Mouse (Mus musculus): ENCODE data around the gene Ptbp2. TPM values are rescaled to one million over a fixed set of nuclear protein-coding genes. Genes with fewer than 3 reads are reported as not detected.

The Ptbp2 gene
- polyA plus RNA-seq (2015; fragmentation: Nextera tagmentation; extraction: Ambion mirVana): 47.5 and 54.3 TPM in 2 replicates

DNA sequence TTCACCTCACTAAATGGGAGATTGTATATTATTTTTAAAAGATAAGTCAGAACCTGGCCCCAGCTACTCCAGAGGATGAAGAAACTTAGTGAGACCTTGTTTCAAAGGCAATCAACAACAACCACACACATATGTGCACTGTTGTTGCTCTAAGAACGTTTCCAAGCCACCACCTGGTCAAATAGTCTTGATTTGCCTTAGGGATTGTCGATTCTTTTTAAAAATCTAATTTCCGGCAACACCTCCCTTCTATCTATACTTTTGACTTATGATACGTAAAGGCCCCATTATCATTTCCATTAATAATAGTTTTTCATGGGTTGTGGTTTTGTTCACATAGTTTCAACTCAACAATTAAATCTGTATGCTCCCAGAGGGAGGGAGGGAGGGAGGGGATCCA lies at the start of gene Ptbp2:
Gene Ptbp2, minus strand, starts transcription at position 101 of the 400 bp plus-strand sequence.
- ATAC-seq (ENCODE audit: insufficient read depth, low FRiP score, low read depth): no peak
- peak within 1 kb of the TSS; percentile 94 for H3K4me3 ChIP-seq (replicated peaks)

GRCm38 (mm10) chr3:119814678-119815077 lies 30.4 kb upstream of the Ptbp2 start:
- no peaks in the 10 kb centered on the region for H3K36me3 ChIP-seq
- H3K27me3 ChIP-seq (replicated peaks): no peaks in the 10 kb centered on the region
- no peak overlapping the region for H3K9ac ChIP-seq
- H3K27ac ChIP-seq: no peak overlapping the region
- H3K9me3 ChIP-seq: no peaks in the 10 kb centered on the region
- 69% methylated on average over 1 of the region's 1 CpGs for WGBS
- H3K4me3 ChIP-seq (replicated peaks): no peak overlapping the region
- H3K4me2 ChIP-seq: no peak overlapping the region
- ATAC-seq (ENCODE audit: insufficient read depth, low FRiP score, low read depth): no peak
- no peaks in the 10 kb centered on the region for H3K4me1 ChIP-seq

More for the DNA sequence above, at the start of gene Ptbp2:
- H3K27me3 ChIP-seq (replicated peaks): no peaks in the 10 kb centered on the region
- H3K4me1 ChIP-seq: peaks cover 3% of the 10 kb centered on the region; the same call in 1 of the 2 replicates
- peak within 1 kb of the TSS; percentile 96 for H3K27ac ChIP-seq
- WGBS: 84% methylated on average over 4 of the region's 4 CpGs
- no peaks in the 10 kb centered on the region for H3K36me3 ChIP-seq
- peak within 1 kb of the TSS; percentile 53 for H3K4me2 ChIP-seq
- H3K9me3 ChIP-seq: no peaks in the 10 kb centered on the region
- H3K9ac ChIP-seq: peak within 1 kb of the TSS; percentile 94

DNA sequence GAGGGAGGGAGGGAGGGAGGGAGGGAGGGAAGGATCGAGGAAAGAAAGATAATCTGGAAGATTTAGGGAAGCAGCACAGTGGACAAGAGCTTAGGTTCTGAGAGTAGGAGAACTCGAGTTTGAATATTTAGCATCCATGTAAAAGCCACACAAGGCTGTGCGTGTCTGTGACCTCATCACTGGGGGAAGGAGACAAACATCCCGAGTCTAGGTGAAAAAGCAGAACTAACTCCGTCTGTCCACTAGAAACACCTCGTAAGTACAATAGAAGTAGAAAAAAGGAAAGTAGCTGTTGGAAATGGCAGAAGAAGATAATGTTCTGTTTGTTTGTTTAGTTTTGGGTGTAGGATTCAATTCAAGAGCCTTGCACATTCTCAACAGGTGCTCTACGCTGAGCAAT lies 21.9 kb upstream of the Ptbp2 start:
- no peak overlapping the region for H3K4me3 ChIP-seq (replicated peaks)
- no peak overlapping the region for H3K9ac ChIP-seq
- ATAC-seq (ENCODE audit: insufficient read depth, low FRiP score, low read depth): no peak
- no peak overlapping the region for H3K27ac ChIP-seq
- no peaks in the 10 kb centered on the region for H3K27me3 ChIP-seq (replicated peaks)
- no peaks in the 10 kb centered on the region for H3K9me3 ChIP-seq
- no peak overlapping the region for H3K4me2 ChIP-seq
- H3K4me1 ChIP-seq: no peaks in the 10 kb centered on the region
- WGBS: 68% methylated on average over 7 of the region's 7 CpGs
- H3K36me3 ChIP-seq: no peaks in the 10 kb centered on the region

GRCm38 (mm10) chr3:119794677-119795365 lies 10.6 kb upstream of the Ptbp2 start:
- 71% methylated on average over 9 of the region's 9 CpGs for WGBS
- no peak overlapping the region for H3K4me2 ChIP-seq
- H3K36me3 ChIP-seq: no peaks in the 10 kb centered on the region
- no peak overlapping the region for H3K27ac ChIP-seq
- ATAC-seq (ENCODE audit: insufficient read depth, low FRiP score, low read depth): no peak
- no peaks in the 10 kb centered on the region for H3K27me3 ChIP-seq (replicated peaks)
- no peaks in the 10 kb centered on the region for H3K4me1 ChIP-seq
- no peak overlapping the region for H3K9ac ChIP-seq
- H3K4me3 ChIP-seq (replicated peaks): no peak overlapping the region
- no peaks in the 10 kb centered on the region for H3K9me3 ChIP-seq

GRCm38 (mm10) chr3:119782946-119783701 lies 1.1 kb downstream of the Ptbp2 start:
- WGBS: under 1% methylated on average over 77 of the region's 89 CpGs
- Histone ChIP-seq H3K9me3 (no peaks in the 10 kb centered on the region), H3K9ac (peak overlapping the region; percentile 94), H3K4me3 (replicated peaks) (peak overlapping the region; percentile 94), H3K36me3 (no peaks in the 10 kb centered on the region), H3K4me2 (peak overlapping the region; percentile 61), H3K27ac (peak overlapping the region; percentile 96), H3K27me3 (replicated peaks) (no peaks in the 10 kb centered on the region), H3K4me1 (peaks cover 3% of the 10 kb centered on the region; the same call in 1 of the 2 replicates)
- peak; percentile 91 for ATAC-seq (ENCODE audit: insufficient read depth, low FRiP score, low read depth)

GRCm38 (mm10) chr3:119782022-119782945 lies 2.0 kb downstream of the Ptbp2 start:
- peak overlapping the region; percentile 94 for H3K4me3 ChIP-seq (replicated peaks)
- peak overlapping the region; percentile 94 for H3K9ac ChIP-seq
- H3K27me3 ChIP-seq (replicated peaks): no peaks in the 10 kb centered on the region
- peak overlapping the region; percentile 61 for H3K4me2 ChIP-seq
- no peaks in the 10 kb centered on the region for H3K36me3 ChIP-seq
- H3K27ac ChIP-seq: peak overlapping the region; percentile 96
- no peaks in the 10 kb centered on the region for H3K9me3 ChIP-seq
- under 1% methylated on average over 57 of the region's 63 CpGs for WGBS
- peak; percentile 61 for ATAC-seq (ENCODE audit: insufficient read depth, low FRiP score, low read depth)
- H3K4me1 ChIP-seq: peaks cover 3% of the 10 kb centered on the region; the same call in 1 of the 2 replicates

DNA sequence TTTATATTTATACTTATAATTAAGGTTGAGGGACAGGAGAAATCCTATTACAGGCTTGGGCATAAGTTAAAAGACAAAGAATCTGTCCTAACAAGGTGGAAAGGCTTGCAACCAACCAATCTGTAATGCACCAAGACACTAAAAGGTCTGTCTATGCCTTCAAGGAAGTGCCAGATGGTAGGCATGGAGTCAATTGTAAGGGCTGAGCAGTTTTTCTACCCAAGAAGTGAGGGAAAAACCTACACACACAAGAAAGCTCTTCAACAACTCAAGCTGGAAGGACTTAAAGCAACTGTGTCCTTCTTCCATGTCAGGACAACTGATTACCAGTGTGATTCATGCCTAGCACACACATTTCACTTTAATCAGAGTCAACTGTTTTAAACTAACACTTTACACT lies 3.4 kb downstream of the Ptbp2 start:
- Histone ChIP-seq H3K27ac (no peak overlapping the region), H3K27me3 (replicated peaks) (no peaks in the 10 kb centered on the region), H3K36me3 (no peaks in the 10 kb centered on the region), H3K4me2 (peak overlapping the region; percentile 40), H3K4me3 (replicated peaks) (no peak overlapping the region), H3K9ac (no peak overlapping the region), H3K9me3 (no peaks in the 10 kb centered on the region), H3K4me1 (peaks cover 3% of the 10 kb centered on the region; the same call in 1 of the 2 replicates)
- ATAC-seq (ENCODE audit: insufficient read depth, low FRiP score, low read depth): no peak

GRCm38 (mm10) chr3:119779261-119779660 lies 5.0 kb downstream of the Ptbp2 start:
- Histone ChIP-seq H3K27me3 (replicated peaks) (no peaks in the 10 kb centered on the region), H3K27ac (no peak overlapping the region), H3K4me3 (replicated peaks) (no peak overlapping the region), H3K9ac (no peak overlapping the region), H3K9me3 (no peaks in the 10 kb centered on the region), H3K4me1 (peaks cover 3% of the 10 kb centered on the region; the same call in 1 of the 2 replicates), H3K36me3 (no peaks in the 10 kb centered on the region), H3K4me2 (no peak overlapping the region)
- ATAC-seq (ENCODE audit: insufficient read depth, low FRiP score, low read depth): no peak
- 92% methylated on average over 1 of the region's 1 CpGs for WGBS

DNA sequence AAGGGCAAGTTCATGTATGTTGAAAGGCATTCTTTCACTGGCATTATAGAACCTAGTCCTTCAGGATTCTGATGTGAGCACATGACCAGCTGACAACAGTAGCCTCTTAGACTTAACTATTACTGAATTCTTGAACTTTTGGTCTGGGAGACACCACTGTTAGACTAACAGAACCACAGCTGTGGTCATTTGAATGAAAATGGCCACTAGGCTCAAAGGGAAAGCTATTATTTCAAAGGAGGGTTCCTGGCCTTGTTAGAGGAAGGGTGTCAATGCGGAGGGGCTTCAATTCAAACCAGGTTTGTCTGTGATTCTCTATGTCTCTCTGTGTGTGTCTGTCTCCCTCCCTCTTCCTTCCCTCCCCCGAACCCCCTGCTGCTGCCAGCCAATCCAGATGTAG lies 5.8 kb downstream of the Ptbp2 start:
- no peak for ATAC-seq (ENCODE audit: insufficient read depth, low FRiP score, low read depth)
- no peaks in the 10 kb centered on the region for H3K36me3 ChIP-seq
- H3K4me2 ChIP-seq: no peak overlapping the region
- H3K4me3 ChIP-seq (replicated peaks): no peak overlapping the region
- H3K27me3 ChIP-seq (replicated peaks): no peaks in the 10 kb centered on the region
- H3K9ac ChIP-seq: no peak overlapping the region
- 90% methylated on average over 2 of the region's 2 CpGs for WGBS
- H3K9me3 ChIP-seq: no peaks in the 10 kb centered on the region
- H3K27ac ChIP-seq: no peak overlapping the region
- peaks cover 3% of the 10 kb centered on the region; the same call in 1 of the 2 replicates for H3K4me1 ChIP-seq

GRCm38 (mm10) chr3:119776129-119776528 lies 8.1 kb downstream of the Ptbp2 start:
- H3K27ac ChIP-seq: no peak overlapping the region
- no peak overlapping the region for H3K4me3 ChIP-seq (replicated peaks)
- no peak for ATAC-seq (ENCODE audit: insufficient read depth, low FRiP score, low read depth)
- H3K27me3 ChIP-seq (replicated peaks): no peaks in the 10 kb centered on the region
- peaks cover 3% of the 10 kb centered on the region; the same call in 1 of the 2 replicates for H3K4me1 ChIP-seq
- no peaks in the 10 kb centered on the region for H3K36me3 ChIP-seq
- 81% methylated on average over 5 of the region's 5 CpGs for WGBS
- no peaks in the 10 kb centered on the region for H3K9me3 ChIP-seq
- H3K4me2 ChIP-seq: no peak overlapping the region
- no peak overlapping the region for H3K9ac ChIP-seq

- Histone ChIP-seq H3K27ac (no peak overlapping the region), H3K4me2 (no peak overlapping the region), H3K4me3 (replicated peaks) (no peak overlapping the region), H3K4me1 (no peaks in the 10 kb centered on the region), H3K36me3 (no peaks in the 10 kb centered on the region), H3K27me3 (replicated peaks) (no peaks in the 10 kb centered on the region), H3K9me3 (no peaks in the 10 kb centered on the region), H3K9ac (no peak overlapping the region)
- no peak for ATAC-seq (ENCODE audit: insufficient read depth, low FRiP score, low read depth)
- 84% methylated on average over 2 of the region's 2 CpGs for WGBS
Measured at GRCm38 (mm10) chr3:119772789-119773188, 11.5 kb downstream of the Ptbp2 start.
